Mouse (Mus musculus) gastrocnemius, adult 8-10 months (tissue): ENCODE data around the gene Ranbp3. TPM values are rescaled to one million over a fixed set of nuclear protein-coding genes. Genes with fewer than 3 reads are reported as not detected.

ENCODE experiments used
- DNase-seq, 2 experiments: peaks; one replicate each; pipeline ENCODE4 v3.0.0; 2022; ENCODE audit warnings: low spot score in 2 of 2
- total RNA-seq, 4 experiments: library from RNA; stranded (reverse); gene quantifications; 2 replicates each; pipeline ENCODE4 v1.2.4; 2022

The Ranbp3 gene
- total RNA-seq, 4 experiments from 2014 or later = 36.5 to 40.7 (median 39.7) TPM

GRCm38 (mm10) chr17:56723419-56724161 lies 50.5 kb downstream of the Ranbp3 start:
- DNase-seq = no peak

- no peak for DNase-seq
Measured at GRCm38 (mm10) chr17:56727029-56727649, 54.0 kb downstream of the Ranbp3 start.

- no peak for DNase-seq
Measured at GRCm38 (mm10) chr17:56727659-56728058, 54.6 kb downstream of the Ranbp3 start.

- DNase-seq = no peak
Measured at GRCm38 (mm10) chr17:56728117-56728516, 55.0 kb downstream of the Ranbp3 start.

- DNase-seq = no peak
Measured at GRCm38 (mm10) chr17:56729151-56729550, 56.1 kb downstream of the Ranbp3 start.

GRCm38 (mm10) chr17:56729656-56730055 lies 56.6 kb downstream of the Ranbp3 start:
- no peak for DNase-seq

- DNase-seq = no peak
Measured at GRCm38 (mm10) chr17:56736534-56736933, 63.4 kb downstream of the Ranbp3 start.

GRCm38 (mm10) chr17:56738221-56738620 lies 65.1 kb downstream of the Ranbp3 start:
- DNase-seq = no peak

- no peak for DNase-seq
Measured at GRCm38 (mm10) chr17:56740118-56740787, 67.2 kb downstream of the Ranbp3 start.

- DNase-seq = no peak
Measured at GRCm38 (mm10) chr17:56740788-56741160, 67.7 kb downstream of the Ranbp3 start.

GRCm38 (mm10) chr17:56744173-56744572 lies 71.1 kb downstream of the Ranbp3 start:
- DNase-seq = no peak

GRCm38 (mm10) chr17:56751404-56752072 lies 78.4 kb downstream of the Ranbp3 start:
- DNase-seq = no peak

- no peak for DNase-seq
Measured at GRCm38 (mm10) chr17:56753452-56753851, 80.4 kb downstream of the Ranbp3 start.

- DNase-seq = no peak
Measured at GRCm38 (mm10) chr17:56754271-56755185, 81.4 kb downstream of the Ranbp3 start.

- DNase-seq = no peak
Measured at GRCm38 (mm10) chr17:56756703-56757399, 83.8 kb downstream of the Ranbp3 start.

GRCm38 (mm10) chr17:56757416-56758123 lies 84.5 kb downstream of the Ranbp3 start, which contains the start of gene Nrtn:
Gene Nrtn, minus strand, starts transcription at chr17:56757530.
- DNase-seq = peak; percentile 67 to 69

GRCm38 (mm10) chr17:56758132-56758531 lies 85.0 kb downstream of the Ranbp3 start:
- DNase-seq = peak; percentile 71 to 81

- DNase-seq = no peak
Measured at GRCm38 (mm10) chr17:56759261-56759660, 86.2 kb downstream of the Ranbp3 start.

- DNase-seq = no peak
Measured at GRCm38 (mm10) chr17:56761077-56761476, 88.0 kb downstream of the Ranbp3 start.
